In genomic region chr13:24629073-24629621, GRCm38 (mm10) we compare ENCODE assay signal across 10 mouse cellular contexts. TPM values are rescaled to one million over a fixed set of nuclear protein-coding genes. Genes with fewer than 3 reads are reported as not detected.
DNase-seq lines count a peak whose midpoint lies in the region; ATAC-seq lines count a peak whose summit lies in the region.
"Had no signal": no experiment of that assay in that cellular context is flagged by ENCODE, and none has a peak within 500 bp of the region (broad histone marks: within the 10 kb centered on the region; RNA-seq: fewer than 3 reads in every experiment).

No protein-coding gene starts in this region.

- WGBS in forebrain, embryonic 10.5 days = 77% methylated on average over 6 of the region's 6 CpGs
- WGBS in heart, embryonic 12.5 days = 26% methylated on average over 6 of the region's 6 CpGs
- 39% methylated on average over 6 of the region's 6 CpGs for WGBS in limb, embryonic 15.5 days
- WGBS in liver, embryonic 12.5 days (ENCODE audit: insufficient replicate concordance) = 71% methylated on average over 6 of the region's 6 CpGs
- 44% methylated on average over 6 of the region's 6 CpGs for WGBS in kidney, embryonic 16.5 days

- H3K27ac ChIP-seq in forebrain, embryonic 10.5 days = 0 out of 2 replicates have a peak overlapping the region, but pooled peaks have one; percentile 51
- peak overlapping the region; percentile 20 for H3K27ac ChIP-seq in heart, embryonic 12.5 days (ENCODE audit: poor library complexity, severe bottlenecking)
- H3K27ac ChIP-seq in limb, embryonic 15.5 days = no peak overlapping the region
- H3K27ac ChIP-seq in liver, embryonic 12.5 days = no peak overlapping the region
- no peak overlapping the region for H3K27ac ChIP-seq in kidney, embryonic 16.5 days (ENCODE audit: low read length)
- H3K27ac ChIP-seq: liver, embryonic 13.5 days had no signal

- H3K9ac ChIP-seq in heart, embryonic 12.5 days = no peak overlapping the region
- H3K9ac ChIP-seq in limb, embryonic 15.5 days = no peak overlapping the region
- H3K9ac ChIP-seq in liver, embryonic 12.5 days = no peak overlapping the region
- H3K9ac ChIP-seq in kidney, embryonic 16.5 days (replicated peaks; ENCODE audit: low read length) = no peak overlapping the region
- H3K9ac ChIP-seq: liver, embryonic 13.5 days had no signal

- DNase-seq in brain, adult 2 months (ENCODE audit: low read depth, low spot score) = peak; percentile 59
- no peak for DNase-seq in forebrain, embryonic 10.5 days (ENCODE audit: extremely low spot score, low spot score)
- no peak for DNase-seq in kidney, adult 9 months
- no peak for DNase-seq in liver
- DNase-seq: kidney, adult 11 months; liver, embryonic 13.5 days had no signal

- H3K4me3 ChIP-seq in forebrain, embryonic 10.5 days = no peak overlapping the region
- no peak overlapping the region for H3K4me3 ChIP-seq in heart, embryonic 12.5 days
- no peak overlapping the region for H3K4me3 ChIP-seq in limb, embryonic 15.5 days
- H3K4me3 ChIP-seq in liver, embryonic 12.5 days = no peak overlapping the region
- no peak overlapping the region for H3K4me3 ChIP-seq in kidney, embryonic 16.5 days (ENCODE audit: low read length)
- H3K4me3 ChIP-seq: liver, embryonic 13.5 days had no signal

- no peak for ATAC-seq in heart, embryonic 12.5 days (ENCODE audit: insufficient number of reproducible peaks, low FRiP score)
- ATAC-seq in limb, embryonic 15.5 days (ENCODE audit: insufficient number of reproducible peaks, low FRiP score, low TSS enrichment, low read depth) = peak; percentile 62
- no peak for ATAC-seq in liver, embryonic 12.5 days
- ATAC-seq in kidney, embryonic 16.5 days (ENCODE audit: low FRiP score, low TSS enrichment) = no peak

- H3K9me3 ChIP-seq in forebrain, embryonic 10.5 days = no peaks in the 10 kb centered on the region
- H3K9me3 ChIP-seq in heart, embryonic 12.5 days (replicated peaks) = no peaks in the 10 kb centered on the region
- H3K9me3 ChIP-seq in limb, embryonic 15.5 days = no peaks in the 10 kb centered on the region
- H3K9me3 ChIP-seq in liver, embryonic 12.5 days (replicated peaks) = no peaks in the 10 kb centered on the region
- H3K9me3 ChIP-seq in kidney, embryonic 16.5 days (ENCODE audit: low read length) = no peaks in the 10 kb centered on the region
- H3K9me3 ChIP-seq: liver, embryonic 13.5 days had no signal

- peaks cover 21% of the 10 kb centered on the region for H3K4me1 ChIP-seq in forebrain, embryonic 10.5 days
- peaks cover 39% of the 10 kb centered on the region for H3K4me1 ChIP-seq in heart, embryonic 12.5 days (replicated peaks)
- peaks cover 12% of the 10 kb centered on the region for H3K4me1 ChIP-seq in limb, embryonic 15.5 days
- peaks cover 34% of the 10 kb centered on the region for H3K4me1 ChIP-seq in liver, embryonic 12.5 days
- no peaks in the 10 kb centered on the region for H3K4me1 ChIP-seq in kidney, embryonic 16.5 days (ENCODE audit: insufficient read depth, low read length)

- H3K4me2 ChIP-seq in heart, embryonic 12.5 days = no peak overlapping the region
- H3K4me2 ChIP-seq in limb, embryonic 15.5 days = no peak overlapping the region
- H3K4me2 ChIP-seq in liver, embryonic 12.5 days = no peak overlapping the region
- no peak overlapping the region for H3K4me2 ChIP-seq in kidney, embryonic 16.5 days (replicated peaks; ENCODE audit: low read depth, low read length)
- H3K4me2 ChIP-seq: liver, embryonic 13.5 days had no signal

- H3K27me3 ChIP-seq in forebrain, embryonic 10.5 days (ENCODE audit: poor library complexity, severe bottlenecking) = no peaks in the 10 kb centered on the region
- no peaks in the 10 kb centered on the region; the same call in 1 of the 2 replicates for H3K27me3 ChIP-seq in heart, embryonic 12.5 days (replicated peaks)
- no peaks in the 10 kb centered on the region for H3K27me3 ChIP-seq in limb, embryonic 15.5 days
- peaks cover 33% of the 10 kb centered on the region for H3K27me3 ChIP-seq in liver, embryonic 12.5 days (replicated peaks)
- H3K27me3 ChIP-seq in kidney, embryonic 16.5 days (ENCODE audit: insufficient read depth, low read length) = no peaks in the 10 kb centered on the region

- H3K36me3 ChIP-seq in forebrain, embryonic 10.5 days (replicated peaks) = no peaks in the 10 kb centered on the region
- no peaks in the 10 kb centered on the region for H3K36me3 ChIP-seq in heart, embryonic 12.5 days
- no peaks in the 10 kb centered on the region for H3K36me3 ChIP-seq in limb, embryonic 15.5 days
- H3K36me3 ChIP-seq in liver, embryonic 12.5 days = no peaks in the 10 kb centered on the region
- H3K36me3 ChIP-seq in kidney, embryonic 16.5 days (ENCODE audit: insufficient read depth, low read length) = no peaks in the 10 kb centered on the region
- H3K36me3 ChIP-seq: liver, embryonic 13.5 days had no signal

RNA-seq across cellular contexts. Expression of gene Ripor2, which starts 47.2 kb away (rescaled TPM):
- polyA plus RNA-seq in forebrain, embryonic 10.5 days (2016; fragmentation: Nextera tagmentation; extraction: Ambion mirVana) = 1.5 and 2.2 TPM in 2 replicates
- polyA plus RNA-seq in heart, embryonic 12.5 days (2016; fragmentation: Nextera tagmentation; extraction: Ambion mirVana) = 10.5 and 10.9 TPM in 2 replicates
- 4.1 and 4.7 TPM in 2 replicates for polyA plus RNA-seq in limb, embryonic 15.5 days (2015; fragmentation: Nextera tagmentation; extraction: Ambion mirVana)
- polyA plus RNA-seq in liver, embryonic 12.5 days (2016; fragmentation: Nextera tagmentation; extraction: Ambion mirVana) = 6.6 and 8.3 TPM in 2 replicates
- polyA plus RNA-seq in kidney, embryonic 16.5 days (2015; fragmentation: Nextera tagmentation; extraction: Ambion mirVana) = 2.1 and 2.7 TPM in 2 replicates

Comparison
In these comparisons a context has a peak if more than half of its experiments do, and no peak if none do; other contexts are left out.
1. H3K27ac ChIP-seq: peak in forebrain, embryonic 10.5 days (single experiment) and heart, embryonic 12.5 days (single experiment); none in limb, embryonic 15.5 days (single experiment), liver, embryonic 12.5 days (single experiment) and kidney, embryonic 16.5 days (single experiment).